Mouse (Mus musculus): ENCODE data around the gene Fbxo46. TPM values are rescaled to one million over a fixed set of nuclear protein-coding genes. Genes with fewer than 3 reads are reported as not detected.

Gene Fbxo46
- total RNA-seq, 2 experiments from 2014 or later = 12.5 to 13.1 TPM

- Histone ChIP-seq H3K27ac (no peak overlapping the region), H3K4me3 (no peak overlapping the region)
- no peak for TF ChIP-seq CTCF (conservative IDR thresholded peaks at IDR 0.05)
- no peak for DNase-seq (ENCODE audit: low spot score in 2 of 2)
Measured at GRCm38 (mm10) chr7:19121686-19122085, 2.0 kb downstream of the Fbxo46 start.

GRCm38 (mm10) chr7:19124713-19125112 is 5.1 kb downstream of the Fbxo46 start:
- Histone ChIP-seq H3K4me3 (no peak overlapping the region), H3K27ac (no peak overlapping the region)
- no peak for DNase-seq (ENCODE audit: low spot score in 2 of 2)
- TF ChIP-seq CTCF (conservative IDR thresholded peaks at IDR 0.05) = no peak

DNA sequence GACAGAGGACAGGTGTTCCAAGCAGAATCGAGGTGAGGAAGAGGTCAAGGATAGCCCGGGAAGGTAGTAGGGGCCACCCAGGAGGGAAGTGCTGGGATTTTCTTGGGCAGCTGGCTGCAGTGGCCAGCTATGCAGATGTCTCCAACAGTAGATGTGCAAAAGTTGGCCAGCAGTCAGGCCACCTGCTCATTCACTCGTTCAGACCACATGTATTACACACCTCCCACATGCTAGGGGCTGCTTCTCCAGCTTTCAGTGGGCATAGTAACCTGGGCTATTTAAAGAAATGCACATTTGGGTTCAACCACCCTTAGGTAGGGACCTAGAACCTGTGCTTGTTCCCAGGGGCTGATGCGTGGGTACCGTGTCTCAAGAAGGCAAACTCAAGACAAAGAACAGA is 8.1 kb downstream of the Fbxo46 start:
- Histone ChIP-seq H3K4me3 (no peak overlapping the region), H3K27ac (peak overlapping the region; percentile 23; the same call in 1 of the 2 replicates)
- DNase-seq (ENCODE audit: low spot score in 2 of 2) = no peak
- TF ChIP-seq CTCF (conservative IDR thresholded peaks at IDR 0.05) = no peak

- no peak overlapping the region for H3K4me3 ChIP-seq
Measured at GRCm38 (mm10) chr7:19129396-19129795, 9.7 kb downstream of the Fbxo46 start.

DNA sequence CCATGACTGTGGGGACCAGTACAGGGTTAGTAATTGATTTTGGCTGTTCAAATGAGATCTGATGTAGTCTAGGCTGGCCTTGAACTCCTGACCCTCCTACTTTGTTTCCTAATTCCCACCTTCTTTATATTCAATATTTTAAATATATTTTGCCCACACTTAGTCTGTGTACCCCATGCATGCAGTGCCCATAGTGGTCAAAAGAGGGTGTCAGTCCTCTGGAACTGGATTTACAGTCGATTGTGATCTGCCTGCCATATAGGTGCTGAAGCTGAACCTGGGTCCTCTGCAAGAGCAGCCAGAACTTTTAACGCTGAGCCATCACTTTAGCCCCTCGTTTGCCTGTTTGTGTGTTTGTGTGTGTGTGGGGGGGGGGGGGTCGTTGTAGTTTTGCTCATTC is 11.0 kb downstream of the Fbxo46 start:
- TF ChIP-seq CTCF (conservative IDR thresholded peaks at IDR 0.05) = peak; percentile 60
- peak overlapping the region; percentile 99 for H3K27ac ChIP-seq
- H3K4me3 ChIP-seq = peak overlapping the region; percentile 59; the same call in 1 of the 2 replicates
- DNase-seq (ENCODE audit: low spot score in 2 of 2) = no peak

More at GRCm38 (mm10) chr7:19129396-19129795, 9.7 kb downstream of the Fbxo46 start:
- no peak overlapping the region for H3K27ac ChIP-seq
- TF ChIP-seq CTCF (conservative IDR thresholded peaks at IDR 0.05) = no peak
- DNase-seq (ENCODE audit: low spot score in 2 of 2) = no peak

GRCm38 (mm10) chr7:19131324-19131848 is 11.7 kb downstream of the Fbxo46 start:
- peak overlapping the region; percentile 99 for H3K27ac ChIP-seq

DNA sequence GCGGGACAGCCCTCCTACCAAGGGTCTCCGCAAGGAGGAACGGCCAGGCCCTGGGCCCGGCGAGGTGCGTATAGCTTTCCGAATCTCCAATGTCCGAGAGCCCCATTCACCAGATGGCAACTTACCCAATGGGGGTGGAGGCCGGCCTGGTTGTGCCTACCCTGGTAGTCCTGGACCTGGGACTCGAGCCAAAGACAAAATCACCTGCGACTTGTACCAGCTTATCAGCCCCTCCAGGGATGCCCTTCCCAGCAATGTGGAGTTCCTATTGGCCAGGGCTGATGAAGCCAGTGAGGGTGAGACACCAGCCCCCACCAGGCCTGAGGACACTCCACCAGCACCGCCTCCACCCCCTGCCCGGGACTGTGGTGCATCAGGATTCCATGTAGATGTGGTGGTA is 16.5 kb downstream of the Fbxo46 start:
- TF ChIP-seq CTCF (conservative IDR thresholded peaks at IDR 0.05) = no peak
- Histone ChIP-seq H3K27ac (no peak overlapping the region), H3K4me3 (no peak overlapping the region)
- DNase-seq (ENCODE audit: low spot score in 2 of 2) = no peak

More at GRCm38 (mm10) chr7:19131324-19131848, 11.7 kb downstream of the Fbxo46 start:
- peak; percentile 91 for TF ChIP-seq CTCF (conservative IDR thresholded peaks at IDR 0.05)
- peak overlapping the region; percentile 59 for H3K4me3 ChIP-seq
- peak; percentile 96 to 98 for DNase-seq (ENCODE audit: low spot score in 2 of 2)

- no peak for TF ChIP-seq CTCF (conservative IDR thresholded peaks at IDR 0.05)
- Histone ChIP-seq H3K27ac (peak overlapping the region; percentile 51; the same call in 1 of the 2 replicates), H3K4me3 (no peak overlapping the region)
- DNase-seq (ENCODE audit: low spot score in 2 of 2) = no peak
Measured at GRCm38 (mm10) chr7:19136673-19137334, 17.1 kb downstream of the Fbxo46 start.

- H3K4me3 ChIP-seq = no peak overlapping the region
- DNase-seq (ENCODE audit: low spot score in 2 of 2) = peak in 1 of 2 experiments; percentile 74
- peak overlapping the region; percentile 51; the same call in 1 of the 2 replicates for H3K27ac ChIP-seq
- TF ChIP-seq CTCF (conservative IDR thresholded peaks at IDR 0.05) = peak; percentile 76
Measured at GRCm38 (mm10) chr7:19137380-19137779, 17.7 kb downstream of the Fbxo46 start.

DNA sequence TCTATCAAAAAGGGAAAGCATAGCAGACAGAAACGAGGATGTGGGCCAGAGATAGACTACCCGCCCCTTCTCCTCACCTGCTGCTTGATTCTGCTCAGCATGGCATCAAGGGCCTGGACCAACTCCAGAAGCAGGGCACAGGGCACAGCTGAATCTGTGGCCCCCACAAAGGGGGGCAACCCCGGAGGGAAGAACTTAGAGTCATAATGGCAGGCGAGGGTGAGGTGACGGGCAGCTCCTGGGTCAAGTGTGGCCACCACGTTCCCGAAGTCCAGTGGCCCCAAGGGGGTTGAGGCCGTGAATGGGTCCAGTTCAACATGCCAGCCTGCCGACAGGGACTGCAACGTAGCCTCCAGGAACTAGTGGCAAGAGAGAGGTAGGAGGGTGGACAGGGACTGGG is 27.1 kb downstream of the Fbxo46 start:
- no peak overlapping the region for H3K4me3 ChIP-seq
- TF ChIP-seq CTCF (conservative IDR thresholded peaks at IDR 0.05) = no peak
- H3K27ac ChIP-seq = no peak overlapping the region
- no peak for DNase-seq (ENCODE audit: low spot score in 2 of 2)

DNA sequence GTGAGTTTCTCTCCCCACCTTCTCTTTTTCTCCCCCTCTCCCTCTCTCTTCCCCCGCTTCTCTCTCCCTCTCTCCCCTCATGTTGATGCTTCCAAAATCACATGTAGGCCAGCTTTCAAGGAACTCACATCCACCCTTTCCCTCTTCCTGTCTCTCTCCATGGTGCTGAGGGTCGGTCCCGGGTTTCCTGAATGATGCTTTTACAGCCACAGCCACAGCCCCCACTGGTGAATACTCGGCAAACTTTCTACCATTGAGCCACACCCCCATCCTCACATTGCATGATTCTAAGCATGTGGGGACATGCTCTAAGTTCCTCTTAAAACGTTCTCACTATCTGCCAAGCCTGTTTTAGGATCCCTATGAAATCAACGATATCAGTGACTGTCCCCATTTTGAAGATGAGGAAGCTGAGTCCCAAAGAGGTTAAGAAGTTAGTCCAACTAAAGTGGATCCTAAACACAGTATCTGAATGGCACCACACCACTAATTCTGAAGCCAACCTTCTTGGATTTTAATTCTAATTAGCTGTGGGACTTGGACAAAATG is 27.9 kb downstream of the Fbxo46 start:
- H3K27ac ChIP-seq = no peak overlapping the region
- TF ChIP-seq CTCF (conservative IDR thresholded peaks at IDR 0.05) = no peak
- DNase-seq (ENCODE audit: low spot score in 2 of 2) = no peak
- no peak overlapping the region; the same call in 1 of the 2 replicates for H3K4me3 ChIP-seq

GRCm38 (mm10) chr7:19148180-19148874 is 28.7 kb downstream of the Fbxo46 start:
- H3K27ac ChIP-seq = peak overlapping the region; percentile 87
- H3K4me3 ChIP-seq = peak overlapping the region; percentile 82
- TF ChIP-seq CTCF (conservative IDR thresholded peaks at IDR 0.05) = peak; percentile 27; the same call in 1 of the 2 replicates
- DNase-seq (ENCODE audit: low spot score in 2 of 2) = no peak

All from layer of hippocampus, adult 2 months (tissue).